Mouse (Mus musculus): ENCODE measurements around the gene Gabrb3. TPM values are rescaled to one million over a fixed set of nuclear protein-coding genes. Genes with fewer than 3 reads are reported as not detected.

Gabrb3 gene
- polyA plus RNA-seq, 1 experiment from 2014 or later, result 0.99 TPM

DNA sequence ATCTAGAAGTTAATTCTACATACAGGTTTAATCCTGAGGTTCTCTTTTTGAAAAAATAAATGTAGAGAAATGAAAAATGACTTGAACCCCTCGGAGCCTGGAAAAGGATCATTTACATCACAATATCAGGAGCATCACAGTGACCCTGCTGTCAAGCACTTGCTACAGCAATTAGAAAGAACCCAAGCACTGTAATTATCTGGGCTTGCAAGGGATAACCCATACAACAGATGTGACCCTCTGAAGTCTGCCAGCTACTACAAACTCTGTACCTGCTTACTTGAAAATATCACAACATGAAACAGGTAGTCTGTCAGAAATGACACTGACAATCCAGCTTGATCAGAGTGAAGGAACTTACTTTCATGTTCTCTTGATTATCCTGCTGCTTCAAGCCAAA is 394.2 kb downstream of the Gabrb3 start:
- Histone ChIP-seq H3K36me3 (ENCODE audit: control insufficient read depth, insufficient read depth, low read length) (no peaks in the 10 kb centered on the region), H3K9ac (ENCODE audit: low read length) (no peak overlapping the region), H3K4me2 (ENCODE audit: low read length) (no peak overlapping the region), H3K27me3 (ENCODE audit: control insufficient read depth, insufficient read depth, low read length) (no peaks in the 10 kb centered on the region), H3K9me3 (ENCODE audit: control insufficient read depth, low read length) (no peaks in the 10 kb centered on the region), H3K4me3 (ENCODE audit: control insufficient read depth in 1 of 2, insufficient read depth in 1 of 2, low read depth in 1 of 2, low read length in 2 of 2) (no peak overlapping the region), H3K27ac (replicated peaks in 1 of 2; ENCODE audit: control insufficient read depth in 1 of 2, insufficient read depth in 1 of 2, low read depth in 2 of 2, low read length in 2 of 2) (no peak overlapping the region), H3K4me1 (ENCODE audit: control insufficient read depth in 2 of 2, insufficient read depth in 2 of 2, low read length in 2 of 2) (peaks cover 0 to 5% of the 10 kb centered on the region in 2 experiments; a peak in 1 of 4 replicates)
- ATAC-seq (ENCODE audit: insufficient number of reproducible peaks, insufficient read depth, low FRiP score, low read depth), result no peak
- 66% methylated on average over 1 of the region's 1 CpGs for WGBS

DNA sequence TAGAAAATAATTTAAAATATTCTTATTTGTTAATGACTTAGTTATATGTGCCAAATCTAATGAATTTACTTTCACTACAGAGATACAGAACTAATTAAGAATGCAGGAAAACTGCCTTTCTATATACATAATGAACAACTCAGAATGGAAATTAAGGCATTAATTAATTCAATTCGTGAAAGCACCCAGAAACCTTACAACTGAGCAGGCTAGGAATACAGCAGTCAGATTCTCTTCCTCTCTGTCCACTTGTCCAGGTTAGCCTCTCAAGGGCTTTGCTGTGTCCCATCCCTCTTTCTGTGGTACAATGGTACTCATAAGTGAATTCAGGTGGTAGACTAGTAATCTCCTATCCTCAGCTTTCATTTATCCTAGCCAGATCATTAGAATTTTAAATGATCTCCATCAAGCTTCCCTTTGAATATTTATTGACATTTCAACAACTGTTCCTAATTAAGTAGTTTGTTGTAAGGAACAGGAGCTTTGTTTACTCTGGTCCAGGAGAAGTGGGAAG is 422.9 kb downstream of the Gabrb3 start:
- H3K27ac ChIP-seq (replicated peaks in 1 of 2; ENCODE audit: control insufficient read depth in 1 of 2, insufficient read depth in 1 of 2, low read depth in 2 of 2, low read length in 2 of 2), result no peak overlapping the region
- WGBS, result 50% methylated on average over 1 of the region's 1 CpGs

DNA sequence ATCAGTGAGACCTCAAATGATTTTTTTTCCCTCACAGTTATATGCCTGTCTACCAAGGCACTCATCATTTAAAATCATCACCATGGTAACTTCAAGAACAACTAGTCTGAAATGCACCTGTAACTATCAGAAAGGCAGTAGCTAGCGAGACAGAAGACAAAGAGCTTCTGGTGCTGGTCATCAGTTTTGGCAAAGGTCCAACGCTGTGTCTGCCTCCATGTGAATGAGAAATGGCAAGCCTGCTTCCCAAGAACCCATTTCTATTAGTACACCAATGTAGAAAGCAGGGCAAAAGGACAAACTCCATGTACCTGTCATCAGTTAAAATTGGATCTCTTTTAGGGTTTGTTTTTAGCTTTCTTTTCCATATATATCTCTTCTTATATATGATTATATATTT is 448.5 kb downstream of the Gabrb3 start:
- no peak overlapping the region for H3K9ac ChIP-seq (ENCODE audit: low read length)
- ATAC-seq (ENCODE audit: insufficient number of reproducible peaks, insufficient read depth, low FRiP score, low read depth), result no peak
- H3K27me3 ChIP-seq (ENCODE audit: control insufficient read depth, insufficient read depth, low read length), result no peaks in the 10 kb centered on the region
- no peaks in the 10 kb centered on the region for H3K4me1 ChIP-seq (ENCODE audit: control insufficient read depth in 2 of 2, insufficient read depth in 2 of 2, low read length in 2 of 2)
- 0 out of 2 replicates have a peak, but pooled peaks cover 4% of the 10 kb centered on the region for H3K9me3 ChIP-seq (ENCODE audit: control insufficient read depth, low read length)
- H3K27ac ChIP-seq (replicated peaks in 1 of 2; ENCODE audit: control insufficient read depth in 1 of 2, insufficient read depth in 1 of 2, low read depth in 2 of 2, low read length in 2 of 2), result no peak overlapping the region
- WGBS, result 42% methylated on average over 2 of the region's 2 CpGs
- H3K4me2 ChIP-seq (ENCODE audit: low read length), result no peak overlapping the region
- no peaks in the 10 kb centered on the region for H3K36me3 ChIP-seq (ENCODE audit: control insufficient read depth, insufficient read depth, low read length)
- H3K4me3 ChIP-seq (ENCODE audit: control insufficient read depth in 1 of 2, insufficient read depth in 1 of 2, low read depth in 1 of 2, low read length in 2 of 2), result no peak overlapping the region

More for the DNA sequence above, 422.9 kb downstream of the Gabrb3 start:
- Histone ChIP-seq H3K9ac (ENCODE audit: low read length) (no peak overlapping the region), H3K27me3 (ENCODE audit: control insufficient read depth, insufficient read depth, low read length) (no peaks in the 10 kb centered on the region), H3K9me3 (ENCODE audit: control insufficient read depth, low read length) (0 out of 2 replicates have a peak, but pooled peaks cover 3% of the 10 kb centered on the region), H3K4me1 (ENCODE audit: control insufficient read depth in 2 of 2, insufficient read depth in 2 of 2, low read length in 2 of 2) (no peaks in the 10 kb centered on the region), H3K4me2 (ENCODE audit: low read length) (no peak overlapping the region), H3K36me3 (ENCODE audit: control insufficient read depth, insufficient read depth, low read length) (no peaks in the 10 kb centered on the region), H3K4me3 (ENCODE audit: control insufficient read depth in 1 of 2, insufficient read depth in 1 of 2, low read depth in 1 of 2, low read length in 2 of 2) (no peak overlapping the region)
- ATAC-seq (ENCODE audit: insufficient number of reproducible peaks, insufficient read depth, low FRiP score, low read depth), result no peak

Small RNA genes within 50 kb of the gene (microRNA-seq; reads per million reads assigned to microRNA genes)
- not detected for gene Mir6389

Other genes with a start within 250 kb of the Gabrb3 start
- gene Gabrg3, start 32.5 kb upstream of the Gabrb3 start, polyA plus RNA-seq (2014; fragmentation: Nextera tagmentation; extraction: Ambion mirVana), result 0.78 and 0.96 TPM in 2 replicates
- 0.08 and 0.18 TPM in 2 replicates for gene Gabra5, start 90.4 kb downstream of the Gabrb3 start, polyA plus RNA-seq (2014; fragmentation: Nextera tagmentation; extraction: Ambion mirVana)

All from heart, embryonic 14.5 days (tissue).